Comparison of ENCODE assay signal across 16 mouse cellular contexts in genomic region chr8:60634921-60635320, GRCm38 (mm10). TPM values are rescaled to one million over a fixed set of nuclear protein-coding genes. Genes with fewer than 3 reads are reported as not detected.
DNase-seq lines count a peak whose midpoint lies in the region; ATAC-seq lines count a peak whose summit lies in the region.
"Had no signal": no experiment of that assay in that cellular context is flagged by ENCODE, and none has a peak within 500 bp of the region (broad histone marks: within the 10 kb centered on the region; RNA-seq: fewer than 3 reads in every experiment).

No protein-coding gene starts in this region.

- peak overlapping the region; percentile 21; the same call in 1 of the 2 replicates for H3K27ac ChIP-seq in lung, embryonic 15.5 days
- H3K27ac ChIP-seq: embryonic facial prominence, embryonic 10.5 days; forebrain, embryonic 13.5 days had no signal

- no peak for DNase-seq in lung, postnatal 4 days
- DNase-seq in 416B (ENCODE audit: low read depth) = peak; percentile 44
- peak; percentile 33 for DNase-seq in MN1 (ENCODE audit: low spot score)
- no peak for DNase-seq in spleen, postnatal 14 days (ENCODE audit: low spot score in 2 of 2)
- DNase-seq in thymus, adult 18-20 months = no peak
- DNase-seq: adrenal gland, postnatal 25 days; cerebellum, adult 2 months; cerebellum, postnatal 10 days; forebrain, postnatal 0 days; gastrocnemius, postnatal 14 days had no signal

- ATAC-seq in lung, embryonic 15.5 days (ENCODE audit: borderline replicate concordance, extremely low read depth, low FRiP score, low TSS enrichment) = no peak
- ATAC-seq: forebrain, embryonic 13.5 days; forebrain, postnatal 0 days; hindbrain, embryonic 16.5 days; inflammation-experienced regulatory T-cells, adult 6 months had no signal

- H3K9ac ChIP-seq in lung, embryonic 15.5 days = no peak overlapping the region
- H3K9ac ChIP-seq: forebrain, embryonic 13.5 days; forebrain, postnatal 0 days; heart, embryonic 12.5 days had no signal

- no peak overlapping the region for H3K4me3 ChIP-seq in lung, embryonic 15.5 days
- H3K4me3 ChIP-seq: embryonic facial prominence, embryonic 10.5 days; forebrain, embryonic 13.5 days; heart, embryonic 12.5 days had no signal

- H3K36me3 ChIP-seq in lung, embryonic 15.5 days = no peaks in the 10 kb centered on the region
- H3K36me3 ChIP-seq: embryonic facial prominence, embryonic 10.5 days; heart, embryonic 12.5 days had no signal

- 0 out of 2 replicates have a peak overlapping the region, but pooled peaks have one; percentile 98 for H3K4me2 ChIP-seq in lung, embryonic 15.5 days
- H3K4me2 ChIP-seq: forebrain, embryonic 13.5 days; heart, embryonic 12.5 days had no signal

- peaks cover 15% of the 10 kb centered on the region for H3K4me1 ChIP-seq in lung, embryonic 15.5 days

- H3K27me3 ChIP-seq in lung, embryonic 15.5 days = no peaks in the 10 kb centered on the region; the same call in 1 of the 2 replicates

- 78% methylated on average over 2 of the region's 2 CpGs for WGBS in lung, embryonic 15.5 days

- no peaks in the 10 kb centered on the region for H3K9me3 ChIP-seq in lung, embryonic 15.5 days
- H3K9me3 ChIP-seq: embryonic facial prominence, embryonic 10.5 days; forebrain, embryonic 13.5 days had no signal

RNA-seq across cellular contexts. Expression of gene Mfap3l, which starts 2.3 kb away (rescaled TPM):
- 4.4 and 4.7 TPM in 2 replicates for polyA plus RNA-seq in lung, embryonic 15.5 days (2015; fragmentation: Nextera tagmentation; extraction: Ambion mirVana)

Comparison
In these comparisons a context has a peak if more than half of its experiments do, and no peak if none do; other contexts are left out.
1. DNase-seq: peak in 416B (single experiment) and MN1 (single experiment); none in lung, postnatal 4 days (0 of 2), spleen, postnatal 14 days (0 of 2) and thymus, adult 18-20 months (0 of 2).